Mouse (Mus musculus): ENCODE results near the gene Cyp2b10.

GRCm38 (mm10) chr7:25878735-25879134 is 18.7 kb upstream of the Cyp2b10 start:
- TF ChIP-seq MAZ (IDR thresholded peaks at IDR 0.05; ENCODE audit: low read depth, low read length) = no peak
- no peak for TF ChIP-seq CTCF (conservative IDR thresholded peaks at IDR 0.05 in 1 of 2, IDR thresholded peaks at IDR 0.05 in 1 of 2; ENCODE audit: low read depth in 2 of 2, low read length in 2 of 2)
- no peak for TF ChIP-seq EP300 (IDR thresholded peaks at IDR 0.05; ENCODE audit: low read length)
- no peak for TF ChIP-seq NRF1 (IDR thresholded peaks at IDR 0.05; ENCODE audit: low read depth, low read length)
- no peak for TF ChIP-seq TCF12 (IDR thresholded peaks at IDR 0.05; ENCODE audit: low read depth, low read length)
